Mouse (Mus musculus): ENCODE measurements at regions not wholly inside any gene's neighbourhood (a gene's known extent, or its start where the extent isn't known, plus 50 kb on each side); places are given as distances from the start of the nearest gene placed in this dataset.

DNA sequence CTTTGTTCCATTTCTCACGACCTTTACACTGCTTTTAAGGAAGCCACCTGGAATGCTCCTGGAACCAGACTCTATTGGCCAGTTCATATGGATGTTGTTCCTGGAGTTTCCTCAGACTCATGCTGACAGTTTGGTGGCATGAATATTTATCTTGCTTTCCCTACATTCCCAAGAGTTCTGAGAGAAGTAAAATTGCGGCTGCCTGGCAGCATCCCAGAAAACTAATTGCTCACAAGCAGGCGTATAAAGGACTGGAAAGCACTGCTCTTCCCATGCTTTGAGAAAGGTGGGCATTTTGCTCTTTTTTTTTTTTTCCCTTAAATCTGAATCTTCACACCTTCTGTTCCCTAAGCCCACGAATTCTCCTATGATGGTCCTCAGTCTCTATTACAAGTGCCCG lies 283.7 kb upstream of the Ano5 start:
- no peaks in the 10 kb centered on the region for H3K36me3 ChIP-seq
- H3K9ac ChIP-seq (replicated peaks), result no peak overlapping the region
- no peaks in the 10 kb centered on the region for H3K4me1 ChIP-seq
- no peaks in the 10 kb centered on the region for H3K9me3 ChIP-seq
- H3K27ac ChIP-seq (replicated peaks), result no peak overlapping the region
- ATAC-seq (ENCODE audit: low FRiP score, low read depth), result no peak
- H3K4me2 ChIP-seq (replicated peaks), result no peak overlapping the region
- no peaks in the 10 kb centered on the region for H3K27me3 ChIP-seq
- H3K4me3 ChIP-seq, result no peak overlapping the region
- WGBS, result 70% methylated on average over 5 of the region's 5 CpGs

DNA sequence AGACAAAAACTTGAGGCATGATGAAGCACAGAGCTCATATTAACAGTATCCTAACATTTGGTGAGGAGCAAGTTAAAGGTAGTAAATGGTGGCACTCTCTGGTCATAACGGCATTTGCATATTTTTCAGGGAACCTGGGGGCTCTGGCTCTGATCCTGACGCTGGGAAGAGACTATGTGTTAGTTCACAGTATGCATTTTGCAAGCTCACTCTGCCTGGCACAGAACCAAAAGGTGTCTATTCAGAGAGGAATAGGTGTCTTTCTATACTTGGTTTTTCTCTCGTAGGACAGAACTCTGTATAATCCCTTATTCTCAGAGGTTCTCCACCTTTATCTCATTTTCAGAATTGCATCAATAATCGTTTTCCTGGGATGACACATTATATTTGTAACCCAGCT lies 276.2 kb upstream of the Ano5 start:
- no peak overlapping the region for H3K27ac ChIP-seq (replicated peaks)
- H3K27me3 ChIP-seq, result no peaks in the 10 kb centered on the region
- ATAC-seq (ENCODE audit: low FRiP score, low read depth), result no peak
- 77% methylated on average over 4 of the region's 4 CpGs for WGBS
- H3K4me3 ChIP-seq, result no peak overlapping the region
- H3K4me1 ChIP-seq, result no peaks in the 10 kb centered on the region
- no peak overlapping the region for H3K4me2 ChIP-seq (replicated peaks)
- H3K36me3 ChIP-seq, result no peaks in the 10 kb centered on the region
- H3K9ac ChIP-seq (replicated peaks), result no peak overlapping the region
- H3K9me3 ChIP-seq, result no peaks in the 10 kb centered on the region

DNA sequence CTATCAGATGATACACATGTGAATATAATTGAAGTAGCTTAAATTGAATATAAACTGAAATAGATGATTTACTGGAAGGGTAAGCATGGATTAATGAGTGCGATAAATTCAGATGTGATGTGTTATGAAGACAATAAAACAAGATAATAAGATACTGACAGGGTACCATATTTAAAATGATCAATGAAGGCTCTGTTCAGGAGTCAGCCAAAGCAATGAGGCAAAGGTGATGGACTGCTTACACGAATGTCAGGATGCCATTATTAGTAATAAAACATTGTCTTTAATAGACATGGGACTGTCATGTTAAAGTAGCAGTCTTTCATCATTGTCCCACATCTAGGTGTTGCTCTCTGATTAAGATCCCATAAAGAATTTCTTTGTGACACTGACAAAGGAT lies 263.1 kb upstream of the Ano5 start:
- 80% methylated on average over 2 of the region's 2 CpGs for WGBS

DNA sequence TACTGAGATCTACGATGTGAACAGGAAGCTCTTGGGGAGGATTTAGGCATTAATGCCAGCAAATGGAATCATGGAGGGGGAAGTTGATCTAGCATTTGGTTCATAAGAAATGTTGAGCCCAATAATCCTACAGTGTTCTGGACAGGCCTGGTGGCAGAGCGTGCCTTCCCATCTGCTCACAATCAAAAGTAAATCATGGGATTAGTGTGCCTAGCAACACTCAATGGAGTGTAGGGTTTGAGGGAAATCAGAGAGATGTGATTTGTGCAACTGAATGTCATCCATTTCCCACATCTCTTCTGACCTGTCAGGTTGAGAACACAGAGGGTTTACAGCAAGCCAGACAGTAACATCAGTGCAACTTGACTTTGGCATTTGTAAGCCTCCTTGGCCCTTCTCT lies 256.4 kb upstream of the Ano5 start:
- H3K27ac ChIP-seq (replicated peaks), result no peak overlapping the region
- H3K4me3 ChIP-seq, result no peak overlapping the region
- no peak for ATAC-seq (ENCODE audit: low FRiP score, low read depth)
- H3K4me1 ChIP-seq, result no peaks in the 10 kb centered on the region
- 48% methylated on average over 2 of the region's 2 CpGs for WGBS
- no peaks in the 10 kb centered on the region for H3K27me3 ChIP-seq
- H3K9me3 ChIP-seq, result no peaks in the 10 kb centered on the region
- no peak overlapping the region for H3K9ac ChIP-seq (replicated peaks)
- H3K4me2 ChIP-seq (replicated peaks), result no peak overlapping the region
- no peaks in the 10 kb centered on the region for H3K36me3 ChIP-seq

More for the DNA sequence above, 263.1 kb upstream of the Ano5 start:
- no peaks in the 10 kb centered on the region for H3K36me3 ChIP-seq
- H3K27me3 ChIP-seq, result no peaks in the 10 kb centered on the region
- ATAC-seq (ENCODE audit: low FRiP score, low read depth), result no peak
- no peaks in the 10 kb centered on the region for H3K9me3 ChIP-seq
- no peak overlapping the region for H3K4me2 ChIP-seq (replicated peaks)
- H3K4me1 ChIP-seq, result no peaks in the 10 kb centered on the region
- H3K27ac ChIP-seq (replicated peaks), result no peak overlapping the region
- H3K9ac ChIP-seq (replicated peaks), result no peak overlapping the region
- H3K4me3 ChIP-seq, result no peak overlapping the region

DNA sequence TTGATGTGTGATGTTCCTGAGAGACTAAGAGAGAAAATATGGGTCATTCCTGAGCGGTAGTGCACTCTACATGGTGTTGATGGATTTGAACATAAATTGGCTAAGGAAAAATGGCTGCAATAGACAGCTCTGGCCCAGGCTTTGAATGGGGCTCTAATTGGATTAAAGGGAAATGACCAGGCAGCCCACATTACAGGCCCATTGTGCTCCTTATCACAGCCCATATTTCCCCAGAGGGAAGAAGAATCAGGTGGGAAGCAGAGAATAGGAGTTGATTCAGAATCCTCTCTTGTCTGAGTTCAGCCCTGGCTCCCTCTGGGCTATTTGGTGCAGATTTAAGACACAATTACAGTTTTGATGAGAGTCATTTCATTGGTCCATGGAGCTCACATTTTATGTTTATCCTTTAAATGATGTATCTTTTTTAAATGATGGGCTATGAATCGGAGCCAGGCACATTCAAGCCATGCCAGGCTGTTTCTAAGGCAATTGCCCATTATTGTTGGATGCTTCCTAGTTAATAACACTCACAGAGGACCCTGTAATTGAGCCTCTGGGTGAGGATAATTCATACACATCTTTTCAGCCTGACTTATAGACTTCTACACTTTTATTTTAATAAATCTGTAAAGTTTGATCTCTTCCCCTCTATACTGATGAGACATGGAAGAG lies 251.5 kb upstream of the Ano5 start:
- no peak overlapping the region for H3K4me3 ChIP-seq
- no peak overlapping the region for H3K4me2 ChIP-seq (replicated peaks)
- ATAC-seq (ENCODE audit: low FRiP score, low read depth), result peak; percentile 55; the same call in 1 of the 2 replicates
- 57% methylated on average over 2 of the region's 2 CpGs for WGBS
- no peaks in the 10 kb centered on the region for H3K36me3 ChIP-seq
- no peaks in the 10 kb centered on the region for H3K9me3 ChIP-seq
- H3K4me1 ChIP-seq, result no peaks in the 10 kb centered on the region
- no peak overlapping the region for H3K27ac ChIP-seq (replicated peaks)
- no peak overlapping the region for H3K9ac ChIP-seq (replicated peaks)
- no peaks in the 10 kb centered on the region for H3K27me3 ChIP-seq

DNA sequence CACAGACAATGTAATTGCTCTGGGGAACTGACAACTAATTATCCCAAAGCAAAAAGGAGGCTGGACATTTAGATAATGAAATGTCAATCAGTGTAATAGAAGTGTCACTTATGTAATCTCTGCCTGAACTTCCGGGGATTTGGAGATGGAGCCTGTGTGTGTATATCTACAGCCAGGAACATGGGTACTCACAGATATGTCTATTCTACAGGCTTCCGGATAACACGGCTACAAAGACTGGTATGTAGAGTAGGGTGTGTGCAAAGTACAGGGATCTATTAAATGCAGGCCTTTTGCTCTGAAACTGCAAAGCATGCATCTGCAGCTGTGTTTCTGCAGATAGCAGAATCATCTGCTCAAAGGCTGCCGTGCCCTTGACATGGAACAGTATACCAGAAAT lies 246.7 kb upstream of the Ano5 start:
- no peak overlapping the region for H3K9ac ChIP-seq (replicated peaks)
- H3K27me3 ChIP-seq, result no peaks in the 10 kb centered on the region
- H3K27ac ChIP-seq (replicated peaks), result no peak overlapping the region
- 68% methylated on average over 4 of the region's 4 CpGs for WGBS
- no peak for ATAC-seq (ENCODE audit: low FRiP score, low read depth)
- no peaks in the 10 kb centered on the region for H3K9me3 ChIP-seq
- H3K36me3 ChIP-seq, result no peaks in the 10 kb centered on the region
- no peaks in the 10 kb centered on the region for H3K4me1 ChIP-seq
- H3K4me3 ChIP-seq, result no peak overlapping the region
- H3K4me2 ChIP-seq (replicated peaks), result no peak overlapping the region

DNA sequence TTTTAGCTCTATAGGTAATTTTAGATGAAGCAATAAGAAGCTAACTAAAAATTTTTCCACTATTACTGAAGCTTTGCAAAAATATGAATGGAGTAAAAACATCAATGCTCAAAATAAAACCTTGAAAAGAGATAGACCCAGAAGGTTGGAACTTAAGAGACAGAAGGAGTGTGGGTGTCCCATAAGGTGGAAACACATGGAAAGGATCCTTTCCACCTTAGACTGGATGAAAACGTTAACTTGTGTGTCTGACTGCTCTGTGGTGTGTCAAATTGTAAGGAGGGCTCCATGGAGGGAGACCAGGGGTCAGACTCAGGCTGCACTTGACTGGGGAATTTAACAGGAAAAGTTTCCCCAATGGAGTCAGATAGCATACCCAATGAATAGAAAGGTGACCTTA lies 244.9 kb upstream of the Ano5 start:
- Histone ChIP-seq H3K27me3 (no peaks in the 10 kb centered on the region), H3K4me2 (replicated peaks) (no peak overlapping the region), H3K36me3 (no peaks in the 10 kb centered on the region), H3K4me3 (no peak overlapping the region), H3K9ac (replicated peaks) (no peak overlapping the region), H3K4me1 (no peaks in the 10 kb centered on the region), H3K9me3 (no peaks in the 10 kb centered on the region), H3K27ac (replicated peaks) (no peak overlapping the region)
- no peak for ATAC-seq (ENCODE audit: low FRiP score, low read depth)
- WGBS, result 59% methylated on average over 1 of the region's 1 CpGs

DNA sequence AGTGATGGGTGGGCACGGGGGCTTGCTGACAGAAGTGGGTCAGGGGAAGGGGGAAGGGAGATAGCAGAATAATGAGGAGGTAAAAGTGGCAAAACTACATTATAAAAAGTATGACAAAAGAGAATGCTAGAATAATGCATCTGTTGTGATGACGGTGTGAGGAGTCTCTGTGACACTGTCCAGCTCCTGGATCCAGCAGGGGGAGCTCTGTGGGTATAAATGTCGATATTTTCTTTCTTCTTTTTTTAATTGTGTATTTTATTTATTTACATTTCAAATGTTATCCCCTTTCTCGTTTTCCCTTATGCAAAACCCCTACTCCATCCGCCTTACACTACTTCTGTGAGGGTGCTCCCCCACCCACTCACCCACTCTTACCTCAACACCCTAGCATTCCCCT lies 243.9 kb upstream of the Ano5 start:
- Histone ChIP-seq H3K27ac (replicated peaks) (no peak overlapping the region), H3K9ac (replicated peaks) (no peak overlapping the region), H3K4me2 (replicated peaks) (no peak overlapping the region), H3K9me3 (no peaks in the 10 kb centered on the region), H3K27me3 (no peaks in the 10 kb centered on the region), H3K4me3 (no peak overlapping the region), H3K36me3 (no peaks in the 10 kb centered on the region), H3K4me1 (no peaks in the 10 kb centered on the region)
- WGBS, result 62% methylated on average over 5 of the region's 5 CpGs
- ATAC-seq (ENCODE audit: low FRiP score, low read depth), result no peak

DNA sequence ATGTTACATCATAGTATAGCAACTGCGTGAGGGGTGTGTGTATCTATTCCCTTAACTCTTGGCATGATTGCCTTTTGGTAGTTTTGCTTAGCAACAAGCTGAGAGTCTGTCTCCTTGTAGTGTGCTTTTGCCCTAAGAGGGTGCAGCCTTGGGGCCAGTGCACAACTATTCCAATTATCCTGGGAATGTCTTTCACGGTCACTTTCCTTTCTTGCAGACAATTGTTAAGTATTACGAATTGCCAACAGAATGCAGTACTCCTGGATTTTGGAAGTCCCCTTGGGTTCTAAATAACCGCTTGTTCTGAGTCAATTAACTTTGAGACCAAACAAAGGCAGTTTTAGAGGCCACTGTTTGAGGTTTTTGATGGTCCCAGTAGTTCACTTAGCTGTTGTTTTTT lies 242.1 kb upstream of the Ano5 start:
- H3K36me3 ChIP-seq, result no peaks in the 10 kb centered on the region
- H3K27ac ChIP-seq (replicated peaks), result no peak overlapping the region
- H3K9ac ChIP-seq (replicated peaks), result no peak overlapping the region
- no peaks in the 10 kb centered on the region for H3K27me3 ChIP-seq
- no peak overlapping the region for H3K4me3 ChIP-seq
- 26% methylated on average over 4 of the region's 4 CpGs for WGBS
- no peaks in the 10 kb centered on the region for H3K9me3 ChIP-seq
- no peak overlapping the region for H3K4me2 ChIP-seq (replicated peaks)
- H3K4me1 ChIP-seq, result no peaks in the 10 kb centered on the region
- no peak for ATAC-seq (ENCODE audit: low FRiP score, low read depth)

DNA sequence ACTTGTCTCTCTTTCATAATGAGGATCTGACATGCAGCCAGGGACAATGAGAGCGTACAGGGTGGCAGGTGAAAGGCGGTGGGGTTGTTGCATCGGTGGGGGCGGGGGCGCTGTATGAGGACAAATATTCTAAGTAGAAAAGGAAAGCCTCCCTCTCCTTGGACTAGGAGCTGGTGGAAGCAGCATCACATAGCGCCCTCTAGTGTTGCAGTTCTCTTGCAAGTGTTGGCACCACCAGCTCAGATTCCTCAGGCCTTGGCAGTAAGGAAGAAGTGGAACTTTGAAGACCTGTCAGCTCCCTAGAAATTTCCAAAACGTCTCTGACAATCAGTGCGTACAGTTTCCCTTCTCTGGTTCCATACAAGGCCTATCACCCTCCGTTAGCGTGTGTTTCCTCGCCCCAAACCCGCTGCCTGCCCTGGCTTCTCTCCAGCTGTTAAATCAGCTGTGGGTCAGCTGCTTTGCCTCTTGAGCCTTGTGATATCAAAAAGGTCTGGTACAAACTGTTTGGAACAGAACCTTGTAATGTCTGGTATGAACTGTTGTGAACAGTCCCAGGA lies 240.2 kb upstream of the Ano5 start:
- no peaks in the 10 kb centered on the region for H3K9me3 ChIP-seq
- WGBS, result 59% methylated on average over 12 of the region's 12 CpGs
- 0 out of 2 replicates have a peak, but pooled peaks have one; percentile 12 for ATAC-seq (ENCODE audit: low FRiP score, low read depth)

DNA sequence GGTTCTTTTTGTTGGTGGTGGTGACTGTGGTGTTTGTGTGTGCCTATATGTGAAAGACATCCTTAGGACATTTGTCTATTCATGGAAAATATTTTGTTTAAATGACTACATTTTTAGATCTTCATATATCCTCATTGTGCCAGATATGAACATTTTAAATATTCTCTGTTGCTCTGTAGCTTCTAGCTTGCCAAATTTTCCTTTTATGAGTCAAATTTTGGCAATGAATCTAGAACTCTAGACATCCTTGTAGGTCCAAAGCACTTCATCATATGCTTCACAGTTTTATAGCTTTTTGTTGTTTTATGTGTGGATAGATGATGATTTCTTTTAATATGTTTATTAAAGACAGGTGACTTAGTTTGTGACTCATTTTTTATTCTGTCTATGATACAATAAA lies 229.4 kb upstream of the Ano5 start:
- H3K4me3 ChIP-seq, result no peak overlapping the region
- no peak overlapping the region for H3K4me2 ChIP-seq (replicated peaks)
- H3K27me3 ChIP-seq, result no peaks in the 10 kb centered on the region
- no peak overlapping the region for H3K9ac ChIP-seq (replicated peaks)
- no peaks in the 10 kb centered on the region for H3K36me3 ChIP-seq
- no peak for ATAC-seq (ENCODE audit: low FRiP score, low read depth)
- H3K9me3 ChIP-seq, result no peaks in the 10 kb centered on the region
- H3K27ac ChIP-seq (replicated peaks), result no peak overlapping the region
- H3K4me1 ChIP-seq, result no peaks in the 10 kb centered on the region

More for the DNA sequence above, 240.2 kb upstream of the Ano5 start:
- Histone ChIP-seq H3K4me3 (no peak overlapping the region), H3K27ac (replicated peaks) (no peak overlapping the region), H3K4me1 (no peaks in the 10 kb centered on the region), H3K27me3 (no peaks in the 10 kb centered on the region), H3K4me2 (replicated peaks) (no peak overlapping the region), H3K9ac (replicated peaks) (no peak overlapping the region), H3K36me3 (no peaks in the 10 kb centered on the region)

DNA sequence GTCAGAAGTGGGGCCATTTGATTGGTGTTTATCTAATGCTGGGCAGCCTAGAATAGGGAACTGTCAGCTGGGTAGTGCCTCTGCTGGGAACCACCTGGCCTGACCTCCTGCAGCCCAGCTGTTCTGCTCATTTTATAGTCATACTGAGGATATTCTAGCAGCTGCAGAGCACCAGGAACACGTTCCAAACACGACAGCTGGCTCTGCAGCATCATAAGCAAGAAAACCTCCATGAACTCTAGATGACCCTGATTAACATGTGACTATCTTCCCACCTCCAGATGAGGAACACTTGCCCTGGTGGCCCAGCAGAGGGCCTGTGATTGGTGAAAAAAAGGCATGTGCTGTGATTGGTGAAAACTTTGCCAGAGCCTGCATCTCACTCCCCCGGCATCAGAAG lies 210.6 kb upstream of the Ano5 start:
- WGBS, result 38% methylated on average over 3 of the region's 3 CpGs
- H3K4me3 ChIP-seq, result no peak overlapping the region
- no peaks in the 10 kb centered on the region for H3K9me3 ChIP-seq
- no peak overlapping the region for H3K4me2 ChIP-seq (replicated peaks)
- H3K36me3 ChIP-seq, result no peaks in the 10 kb centered on the region
- no peaks in the 10 kb centered on the region for H3K27me3 ChIP-seq
- H3K27ac ChIP-seq (replicated peaks), result no peak overlapping the region
- no peak for ATAC-seq (ENCODE audit: low FRiP score, low read depth)
- no peaks in the 10 kb centered on the region for H3K4me1 ChIP-seq
- no peak overlapping the region for H3K9ac ChIP-seq (replicated peaks)

DNA sequence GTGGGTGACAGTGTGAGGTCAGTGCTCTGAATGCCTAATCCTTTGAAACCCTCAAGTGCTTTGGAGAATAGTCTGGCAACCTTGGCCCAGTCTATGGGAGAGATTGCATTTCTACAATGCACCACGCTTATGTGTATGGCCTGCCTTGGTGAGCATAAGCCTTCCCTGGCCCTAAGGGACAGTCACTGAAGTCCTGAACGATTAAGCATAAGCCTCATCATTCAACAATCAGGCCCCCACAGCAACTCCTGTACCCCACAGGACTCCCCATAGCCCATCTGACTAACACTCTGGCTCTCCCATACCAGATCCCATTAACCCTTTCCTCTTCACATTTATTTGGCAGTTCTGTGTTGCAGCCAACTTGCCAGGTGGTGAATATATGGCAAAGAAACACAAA lies 203.1 kb upstream of the Ano5 start:
- Histone ChIP-seq H3K9ac (replicated peaks) (no peak overlapping the region), H3K27ac (replicated peaks) (no peak overlapping the region), H3K4me2 (replicated peaks) (no peak overlapping the region), H3K27me3 (no peaks in the 10 kb centered on the region), H3K4me1 (no peaks in the 10 kb centered on the region), H3K9me3 (no peaks in the 10 kb centered on the region), H3K4me3 (no peak overlapping the region), H3K36me3 (no peaks in the 10 kb centered on the region)
- no peak for ATAC-seq (ENCODE audit: low FRiP score, low read depth)
- 79% methylated on average over 2 of the region's 2 CpGs for WGBS

Data from midbrain, embryonic 12.5 days (tissue).